Mouse (Mus musculus): ENCODE measurements around the gene Pradc1.

Pradc1 gene

GRCm38 (mm10) chr6:85451664-85452410, at the start of gene Pradc1:
Gene Pradc1 (minus strand): TSS chr6:85451970.
- peak; percentile 93 for DNase-seq (ENCODE audit: extremely low read depth, insufficient read length, low spot score)

GRCm38 (mm10) chr6:85500416-85500815, 48.6 kb upstream of the Pradc1 start:
- DNase-seq (ENCODE audit: extremely low read depth, insufficient read length, low spot score) = no peak

GRCm38 (mm10) chr6:85498147-85498546, 46.4 kb upstream of the Pradc1 start:
- no peak for DNase-seq (ENCODE audit: extremely low read depth, insufficient read length, low spot score)

- no peak for DNase-seq (ENCODE audit: extremely low read depth, insufficient read length, low spot score)
Observed at GRCm38 (mm10) chr6:85496976-85497375, 45.2 kb upstream of the Pradc1 start.

GRCm38 (mm10) chr6:85491606-85492005, 39.8 kb upstream of the Pradc1 start:
- DNase-seq (ENCODE audit: extremely low read depth, insufficient read length, low spot score) = no peak

GRCm38 (mm10) chr6:85490252-85490651, 38.5 kb upstream of the Pradc1 start:
- DNase-seq (ENCODE audit: extremely low read depth, insufficient read length, low spot score) = no peak

GRCm38 (mm10) chr6:85489717-85490116, 37.9 kb upstream of the Pradc1 start:
- no peak for DNase-seq (ENCODE audit: extremely low read depth, insufficient read length, low spot score)

- no peak for DNase-seq (ENCODE audit: extremely low read depth, insufficient read length, low spot score)
Observed at GRCm38 (mm10) chr6:85488510-85488909, 36.7 kb upstream of the Pradc1 start.

- DNase-seq (ENCODE audit: extremely low read depth, insufficient read length, low spot score) = no peak
Observed at GRCm38 (mm10) chr6:85485738-85486137, 34.0 kb upstream of the Pradc1 start.

GRCm38 (mm10) chr6:85483843-85484721, 32.3 kb upstream of the Pradc1 start:
- no peak for DNase-seq (ENCODE audit: extremely low read depth, insufficient read length, low spot score)

GRCm38 (mm10) chr6:85480685-85481084, 28.9 kb upstream of the Pradc1 start:
- DNase-seq (ENCODE audit: extremely low read depth, insufficient read length, low spot score) = no peak

GRCm38 (mm10) chr6:85479979-85480378, 28.2 kb upstream of the Pradc1 start:
- DNase-seq (ENCODE audit: extremely low read depth, insufficient read length, low spot score) = no peak

GRCm38 (mm10) chr6:85478416-85478815, 26.6 kb upstream of the Pradc1 start:
- no peak for DNase-seq (ENCODE audit: extremely low read depth, insufficient read length, low spot score)

GRCm38 (mm10) chr6:85477366-85477917, 25.7 kb upstream of the Pradc1 start:
- no peak for DNase-seq (ENCODE audit: extremely low read depth, insufficient read length, low spot score)

- DNase-seq (ENCODE audit: extremely low read depth, insufficient read length, low spot score) = no peak
Observed at GRCm38 (mm10) chr6:85475581-85475980, 23.8 kb upstream of the Pradc1 start.

- no peak for DNase-seq (ENCODE audit: extremely low read depth, insufficient read length, low spot score)
Observed at GRCm38 (mm10) chr6:85472542-85472941, 20.8 kb upstream of the Pradc1 start.

- DNase-seq (ENCODE audit: extremely low read depth, insufficient read length, low spot score) = no peak
Observed at GRCm38 (mm10) chr6:85471962-85472361, 20.2 kb upstream of the Pradc1 start.

- no peak for DNase-seq (ENCODE audit: extremely low read depth, insufficient read length, low spot score)
Observed at GRCm38 (mm10) chr6:85469660-85470430, 18.1 kb upstream of the Pradc1 start.

- DNase-seq (ENCODE audit: extremely low read depth, insufficient read length, low spot score) = no peak
Observed at GRCm38 (mm10) chr6:85465381-85465780, 13.6 kb upstream of the Pradc1 start.

GRCm38 (mm10) chr6:85459621-85460020, 7.9 kb upstream of the Pradc1 start:
- no peak for DNase-seq (ENCODE audit: extremely low read depth, insufficient read length, low spot score)

- peak; percentile 25 for DNase-seq (ENCODE audit: extremely low read depth, insufficient read length, low spot score)
Observed at GRCm38 (mm10) chr6:85452816-85453215, 1.0 kb upstream of the Pradc1 start.
